Mouse (Mus musculus): ENCODE data around the gene Cdx4.

DNA sequence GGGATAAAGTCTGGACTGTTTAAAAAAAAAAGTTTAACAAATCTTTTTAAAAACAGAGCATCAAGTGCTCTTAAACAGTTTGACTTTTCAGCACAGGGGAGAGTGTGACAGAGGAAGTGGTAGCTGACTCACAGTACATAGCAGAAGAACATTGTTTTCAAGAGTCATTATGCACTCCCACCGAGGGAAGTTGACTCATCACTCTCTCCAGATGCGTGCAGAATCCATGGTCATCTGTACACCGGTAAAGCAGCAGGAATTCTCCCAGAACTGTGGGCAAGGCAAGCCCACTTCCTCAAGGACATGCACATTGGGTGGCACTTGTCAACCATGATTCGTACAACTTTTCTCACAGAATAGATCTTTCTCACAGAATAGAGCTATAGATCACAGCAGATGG is 22.3 kb upstream of the Cdx4 start:
- TF ChIP-seq CTCF (IDR thresholded peaks at IDR 0.05; ENCODE audit: low read depth, low read length) (no peak), POLR2A (IDR thresholded peaks at IDR 0.05; ENCODE audit: insufficient read depth, low read length) (no peak)

Data from ES-Bruce4 (cell line).